Mouse (Mus musculus) lung, embryonic 15.5 days (tissue): ENCODE results near the gene Ambra1. TPM values are rescaled to one million over a fixed set of nuclear protein-coding genes. Genes with fewer than 3 reads are reported as not detected.

Source experiments
- ATAC-seq: fragments of 200-750 bp; cut with Nextera tagmentation; 2 replicates; pipeline ENCODE4 v1.8.0; 2017; ENCODE audit warnings: moderate number of reproducible peaks, borderline replicate concordance; ENCODE audit not compliant: low FRiP score, low TSS enrichment; ENCODE audit errors: extremely low read depth
- H3K27ac ChIP-seq: fragments of 300-500 bp; sonication (generic); 2 replicates; pipeline ENCODE4 v1.5.1; 2015; ENCODE audit warnings: moderate library complexity, mild to moderate bottlenecking, inconsistent platforms
- H3K27me3 ChIP-seq: fragments of 300-500 bp; sonication (generic); 2 replicates; pipeline ENCODE4 v1.6.1; 2015; ENCODE audit warnings: inconsistent platforms
- H3K36me3 ChIP-seq: fragments of 300-500 bp; sonication (generic); 2 replicates; pipeline ENCODE4 v1.6.1; 2015; ENCODE audit warnings: inconsistent platforms
- H3K4me1 ChIP-seq: fragments of 300-500 bp; sonication (generic); 2 replicates; pipeline ENCODE4 v1.6.1; 2015; ENCODE audit warnings: inconsistent platforms
- H3K4me2 ChIP-seq: fragments of 300-500 bp; sonication (generic); 2 replicates; pipeline ENCODE4 v1.6.1; 2015; ENCODE audit warnings: inconsistent platforms, mild to moderate bottlenecking, moderate library complexity
- H3K4me3 ChIP-seq: fragments of 300-500 bp; sonication (generic); 2 replicates; pipeline ENCODE4 v1.5.1; 2015; ENCODE audit warnings: mild to moderate bottlenecking, inconsistent platforms
- H3K9ac ChIP-seq: fragments of 300-500 bp; sonication (generic); 2 replicates; pipeline ENCODE4 v1.6.1; 2015; ENCODE audit warnings: inconsistent platforms
- H3K9me3 ChIP-seq: fragments of 300-500 bp; sonication (generic); 2 replicates; pipeline ENCODE4 v1.6.1; 2016; ENCODE audit warnings: inconsistent platforms
- WGBS: fragments of 180-500 bp; shearing (Covaris S2); methylation state at CpG from one replicate; pipeline ENCODE4 v1.1.7; 2015; 5-methylcytosine and 5-hydroxymethylcytosine counted together
- polyA plus RNA-seq: library from polyadenylated mRNA; unstranded; fragments of >200 nt; fragmentation: Nextera tagmentation; extraction: Ambion mirVana; gene quantifications from 2 replicates; pipeline ENCODE4 v1.2.1, GENCODE M21; 2015

Ambra1 gene
- 14.3 and 16.4 TPM in 2 replicates for polyA plus RNA-seq

DNA sequence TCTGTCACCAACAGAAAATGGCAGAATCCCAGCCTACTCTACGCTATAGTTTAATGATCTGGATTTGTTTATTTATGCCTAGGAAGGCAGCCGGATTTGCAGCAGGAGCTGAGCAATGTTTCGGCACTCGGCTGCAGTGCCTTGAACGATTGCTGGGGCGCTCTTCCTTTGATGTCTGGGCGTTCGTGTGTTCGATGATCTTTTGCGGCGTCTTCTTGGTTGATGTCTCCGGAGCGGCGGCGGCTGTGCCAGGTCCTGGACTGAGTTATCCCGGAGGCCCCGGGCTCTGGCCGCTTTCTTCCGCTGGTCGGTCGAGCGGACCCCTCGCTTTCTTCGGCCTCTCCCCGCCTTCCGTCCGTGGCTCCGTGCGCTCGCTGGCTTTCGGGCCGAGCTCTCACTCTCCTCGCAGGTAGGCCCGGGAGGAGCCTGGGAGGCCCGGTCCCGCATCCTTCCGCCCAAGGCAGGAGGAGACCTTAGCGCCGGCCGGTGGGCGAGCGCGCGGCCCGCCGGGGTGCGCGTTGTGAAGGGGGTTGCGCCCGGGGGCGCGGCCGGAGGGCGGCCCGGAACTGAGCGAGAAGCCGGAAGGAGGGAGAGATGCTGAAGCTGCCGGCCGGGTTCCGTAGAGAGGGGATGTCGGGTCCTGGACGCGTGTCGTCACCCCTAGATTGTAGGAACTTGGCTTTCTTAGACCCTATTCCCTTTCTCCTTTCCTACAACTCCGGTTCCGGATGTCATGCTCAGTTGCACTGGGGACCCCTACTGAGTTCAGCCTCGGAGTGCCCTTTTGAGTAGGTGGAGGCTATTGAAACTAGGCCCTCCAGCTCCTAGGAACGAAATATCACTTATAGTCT lies at the start of gene Ambra1:
Gene Ambra1 (plus strand): TSS at position 164 of the 851 bp plus-strand sequence.
- Histone ChIP-seq H3K4me3 (peak within 1 kb of the TSS; percentile 93), H3K27ac (peak within 1 kb of the TSS; percentile 94), H3K4me2 (peak within 1 kb of the TSS; percentile 75), H3K4me1 (peaks cover 4% of the 10 kb centered on the region; the same call in 1 of the 2 replicates), H3K9ac (peak within 1 kb of the TSS; percentile 89), H3K27me3 (no peaks in the 10 kb centered on the region), H3K36me3 (no peaks in the 10 kb centered on the region), H3K9me3 (no peaks in the 10 kb centered on the region)
- ATAC-seq: peak; percentile 87
- 1% methylated on average over 68 of the region's 68 CpGs for WGBS

DNA sequence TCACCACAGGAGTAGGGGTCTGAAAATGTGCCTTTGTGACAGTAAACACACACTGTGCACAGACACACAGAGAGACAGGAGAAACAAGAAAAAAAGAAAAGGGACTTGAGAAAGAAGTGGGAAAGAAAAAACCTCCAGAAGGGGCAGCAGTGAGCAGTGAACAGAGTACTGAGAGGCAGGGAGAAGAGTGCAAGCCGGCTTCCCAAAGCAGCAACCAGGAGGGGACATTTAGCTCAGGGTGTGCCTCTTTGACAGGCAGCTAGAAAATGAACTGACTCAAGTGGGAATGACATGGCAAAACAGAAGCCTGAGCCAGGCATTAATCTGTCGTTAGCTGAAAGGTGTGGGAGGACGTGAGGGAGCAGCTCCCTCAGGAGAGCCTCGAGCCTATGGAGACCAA lies 47.1 kb upstream of the Ambra1 start:
- Histone ChIP-seq H3K9me3 (no peaks in the 10 kb centered on the region), H3K36me3 (peaks cover 27% of the 10 kb centered on the region), H3K4me2 (no peak overlapping the region), H3K4me3 (no peak overlapping the region), H3K9ac (no peak overlapping the region), H3K27ac (no peak overlapping the region), H3K4me1 (no peaks in the 10 kb centered on the region), H3K27me3 (no peaks in the 10 kb centered on the region)
- WGBS: 55% methylated on average over 4 of the region's 4 CpGs
- no peak for ATAC-seq

DNA sequence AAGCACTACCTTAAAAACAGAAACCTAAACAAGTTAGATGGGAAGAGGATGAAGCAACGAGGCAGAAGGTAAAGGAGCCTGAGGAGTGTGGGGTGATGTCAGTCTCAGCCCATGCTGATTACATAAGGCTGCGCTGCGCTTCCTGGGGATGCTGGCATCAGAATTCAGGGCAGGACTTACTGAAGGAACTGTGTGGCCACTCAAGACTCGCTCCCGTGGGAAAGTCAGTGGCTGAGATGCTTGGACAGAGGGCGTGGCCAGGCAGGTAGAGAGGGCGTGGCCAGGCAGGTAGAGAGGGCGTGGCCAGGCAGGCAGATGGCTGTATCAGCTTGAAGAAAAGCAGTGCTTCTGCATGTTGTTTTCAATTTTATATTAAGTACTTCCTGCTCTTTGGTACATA lies 46.0 kb upstream of the Ambra1 start:
- no peak for ATAC-seq

DNA sequence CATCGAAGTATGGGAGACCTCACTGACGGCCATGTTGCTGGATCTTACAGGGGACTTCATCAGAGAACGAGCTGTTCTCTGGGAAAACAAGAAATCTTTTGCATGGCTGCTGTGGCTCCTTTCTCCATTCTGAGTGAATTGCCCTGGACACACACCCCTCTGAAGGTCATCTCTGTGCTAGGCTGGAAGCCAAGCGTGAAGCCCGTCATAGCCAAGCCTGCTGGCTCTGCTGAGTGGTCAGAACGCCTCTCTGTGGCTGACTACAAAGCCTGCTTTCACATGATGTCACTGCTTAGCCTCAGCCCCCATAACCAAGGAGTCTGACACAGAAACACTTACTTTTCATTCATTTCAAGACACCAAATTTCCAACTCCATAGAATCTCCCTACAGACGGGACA lies 40.5 kb upstream of the Ambra1 start:
- no peaks in the 10 kb centered on the region for H3K9me3 ChIP-seq
- 82% methylated on average over 7 of the region's 7 CpGs for WGBS
- no peak overlapping the region for H3K9ac ChIP-seq
- H3K36me3 ChIP-seq: peaks cover 14% of the 10 kb centered on the region; the same call in 1 of the 2 replicates
- no peak overlapping the region for H3K27ac ChIP-seq
- no peak overlapping the region for H3K4me3 ChIP-seq
- H3K4me1 ChIP-seq: no peaks in the 10 kb centered on the region
- H3K4me2 ChIP-seq: no peak overlapping the region
- no peak for ATAC-seq
- no peaks in the 10 kb centered on the region for H3K27me3 ChIP-seq

More for the DNA sequence above, 46.0 kb upstream of the Ambra1 start:
- H3K27me3 ChIP-seq: no peaks in the 10 kb centered on the region
- no peak overlapping the region for H3K4me3 ChIP-seq
- 66% methylated on average over 8 of the region's 8 CpGs for WGBS
- no peak overlapping the region for H3K4me2 ChIP-seq
- no peak overlapping the region for H3K27ac ChIP-seq
- H3K9me3 ChIP-seq: no peaks in the 10 kb centered on the region
- no peaks in the 10 kb centered on the region for H3K4me1 ChIP-seq
- H3K36me3 ChIP-seq: peaks cover 24% of the 10 kb centered on the region
- no peak overlapping the region for H3K9ac ChIP-seq

DNA sequence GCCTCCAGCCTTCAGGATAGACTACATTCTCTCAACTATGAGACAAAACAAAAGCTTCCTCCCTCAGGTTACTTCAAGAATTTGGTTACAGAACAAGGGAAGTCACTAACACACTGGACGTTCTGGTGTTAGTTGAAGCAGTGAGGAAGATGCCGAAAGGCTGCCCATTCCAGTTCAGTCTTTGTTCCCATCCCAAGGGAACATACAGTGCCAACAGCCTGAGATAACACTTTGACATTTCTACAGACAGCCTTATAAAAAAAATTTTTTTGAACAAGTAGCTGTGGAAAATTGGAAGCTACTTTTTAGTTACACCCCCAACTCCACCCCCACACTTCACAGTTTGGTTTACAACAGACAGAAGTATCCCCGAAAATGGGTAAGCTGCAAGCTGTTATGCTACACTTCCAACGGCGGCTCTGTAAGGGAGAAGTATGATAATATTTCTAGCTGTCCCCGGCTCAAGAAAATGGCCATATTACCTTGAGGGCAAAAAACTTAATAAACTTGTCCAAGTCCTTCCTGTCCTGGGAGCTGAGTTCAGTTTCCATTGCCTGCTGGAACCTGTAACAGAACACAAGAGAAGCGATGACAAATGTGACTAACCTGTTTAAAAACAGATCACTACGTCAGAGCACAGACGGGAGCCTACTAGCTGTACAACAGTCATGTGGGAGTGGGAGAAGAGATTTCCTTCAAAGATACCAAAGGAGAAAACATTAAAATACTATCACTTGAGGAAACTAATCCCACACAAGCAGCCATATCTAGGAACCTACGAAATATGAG lies 34.3 kb upstream of the Ambra1 start:
- Histone ChIP-seq H3K9ac (no peak overlapping the region), H3K27ac (no peak overlapping the region), H3K9me3 (no peaks in the 10 kb centered on the region), H3K27me3 (no peaks in the 10 kb centered on the region), H3K4me1 (no peaks in the 10 kb centered on the region), H3K4me3 (no peak overlapping the region), H3K4me2 (no peak overlapping the region), H3K36me3 (no peaks in the 10 kb centered on the region)
- WGBS: 81% methylated on average over 10 of the region's 10 CpGs
- no peak for ATAC-seq

DNA sequence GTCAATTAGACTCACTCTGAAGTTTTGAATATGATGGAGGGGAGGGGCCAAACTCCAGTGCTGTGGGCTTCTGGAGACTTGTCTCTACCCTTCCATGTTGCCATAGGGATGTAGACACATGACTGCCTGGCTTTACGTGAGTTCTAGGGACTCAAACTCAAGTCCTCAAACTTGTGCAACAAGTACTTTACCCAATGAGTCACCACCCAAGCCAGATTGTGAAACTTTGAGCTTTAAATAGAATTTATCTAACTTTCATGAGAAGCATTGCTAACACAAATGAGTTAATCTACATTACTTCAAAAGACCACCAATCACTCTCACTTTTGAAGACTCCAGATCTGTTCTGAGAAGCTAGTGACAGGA lies 33.7 kb upstream of the Ambra1 start:
- H3K9me3 ChIP-seq: no peaks in the 10 kb centered on the region
- H3K4me1 ChIP-seq: no peaks in the 10 kb centered on the region
- H3K4me3 ChIP-seq: no peak overlapping the region
- H3K9ac ChIP-seq: no peak overlapping the region
- H3K36me3 ChIP-seq: no peaks in the 10 kb centered on the region
- H3K4me2 ChIP-seq: no peak overlapping the region
- no peak for ATAC-seq
- 57% methylated on average over 1 of the region's 1 CpGs for WGBS
- no peaks in the 10 kb centered on the region for H3K27me3 ChIP-seq
- H3K27ac ChIP-seq: no peak overlapping the region

DNA sequence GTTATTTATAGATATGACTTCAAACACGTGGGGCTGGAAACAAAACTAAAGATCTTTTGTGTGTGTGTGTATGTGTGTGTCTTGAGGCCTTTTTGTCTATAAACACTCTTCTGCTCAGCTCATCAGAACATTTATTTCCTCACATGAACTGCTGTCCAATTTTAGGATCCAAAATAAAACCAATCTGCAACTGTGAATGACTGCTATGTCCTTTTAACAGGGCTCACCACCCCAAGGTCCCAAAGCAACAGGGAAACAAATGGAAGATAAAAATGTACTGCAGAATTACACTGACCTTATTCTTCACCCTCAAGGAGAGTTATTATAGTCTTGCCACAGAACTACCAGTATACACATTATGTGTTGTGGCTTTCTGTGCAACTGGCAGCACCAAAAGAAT lies 30.7 kb upstream of the Ambra1 start:
- 56% methylated on average over 1 of the region's 1 CpGs for WGBS
- H3K4me3 ChIP-seq: no peak overlapping the region
- no peaks in the 10 kb centered on the region for H3K4me1 ChIP-seq
- no peak overlapping the region for H3K9ac ChIP-seq
- no peaks in the 10 kb centered on the region for H3K27me3 ChIP-seq
- H3K9me3 ChIP-seq: no peaks in the 10 kb centered on the region
- H3K36me3 ChIP-seq: no peaks in the 10 kb centered on the region
- H3K27ac ChIP-seq: no peak overlapping the region
- no peak overlapping the region for H3K4me2 ChIP-seq
- ATAC-seq: no peak

DNA sequence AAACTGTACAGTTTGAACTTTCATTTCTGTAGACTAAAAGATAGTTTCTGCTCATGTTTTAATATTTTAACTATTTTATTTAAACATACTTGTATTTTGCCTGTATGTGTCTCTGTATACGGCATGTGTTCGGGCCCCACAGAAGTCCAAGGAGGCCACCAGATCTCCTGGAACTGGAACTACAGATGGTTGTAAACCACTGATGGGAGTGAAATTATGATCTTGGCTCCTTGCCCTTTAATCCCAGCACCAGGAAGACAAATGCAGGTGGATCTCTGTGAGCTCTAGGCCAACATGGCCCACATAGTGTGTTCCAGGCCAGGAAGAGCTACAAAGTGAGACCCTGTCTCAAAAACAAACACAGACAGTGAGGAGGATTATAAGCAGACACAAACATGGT lies 28.6 kb upstream of the Ambra1 start:
- no peaks in the 10 kb centered on the region for H3K9me3 ChIP-seq

DNA sequence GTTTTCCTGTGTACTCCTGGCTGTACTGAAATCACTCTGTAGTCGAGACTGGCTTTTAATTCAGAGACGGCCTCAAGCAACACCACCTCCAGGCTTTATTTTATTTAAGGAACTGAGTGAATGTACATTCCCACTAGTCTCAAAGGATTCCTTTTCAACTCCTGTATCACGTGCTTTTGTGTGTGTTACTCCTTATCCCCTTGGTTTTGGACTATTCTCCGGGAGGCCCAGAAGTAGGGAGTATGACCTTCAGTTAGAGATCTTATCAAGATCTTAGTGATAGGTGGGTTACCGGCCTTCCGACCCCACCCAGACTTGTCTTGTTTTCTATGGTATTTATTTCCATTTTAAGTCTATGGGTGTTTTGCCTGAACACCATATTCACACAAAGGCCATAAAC lies 24.2 kb upstream of the Ambra1 start:
- Histone ChIP-seq H3K4me1 (peaks cover 12% of the 10 kb centered on the region), H3K4me3 (no peak overlapping the region), H3K4me2 (no peak overlapping the region), H3K36me3 (no peaks in the 10 kb centered on the region), H3K27ac (no peak overlapping the region), H3K9ac (no peak overlapping the region), H3K9me3 (no peaks in the 10 kb centered on the region), H3K27me3 (no peaks in the 10 kb centered on the region)
- no peak for ATAC-seq
- 78% methylated on average over 6 of the region's 6 CpGs for WGBS

More for the DNA sequence above, 28.6 kb upstream of the Ambra1 start:
- H3K4me3 ChIP-seq: no peak overlapping the region
- H3K9ac ChIP-seq: no peak overlapping the region
- no peaks in the 10 kb centered on the region for H3K27me3 ChIP-seq
- H3K4me2 ChIP-seq: no peak overlapping the region
- no peak for ATAC-seq
- no peaks in the 10 kb centered on the region for H3K36me3 ChIP-seq
- WGBS: 99% methylated on average over 2 of the region's 2 CpGs
- no peak overlapping the region for H3K27ac ChIP-seq
- no peaks in the 10 kb centered on the region for H3K4me1 ChIP-seq

DNA sequence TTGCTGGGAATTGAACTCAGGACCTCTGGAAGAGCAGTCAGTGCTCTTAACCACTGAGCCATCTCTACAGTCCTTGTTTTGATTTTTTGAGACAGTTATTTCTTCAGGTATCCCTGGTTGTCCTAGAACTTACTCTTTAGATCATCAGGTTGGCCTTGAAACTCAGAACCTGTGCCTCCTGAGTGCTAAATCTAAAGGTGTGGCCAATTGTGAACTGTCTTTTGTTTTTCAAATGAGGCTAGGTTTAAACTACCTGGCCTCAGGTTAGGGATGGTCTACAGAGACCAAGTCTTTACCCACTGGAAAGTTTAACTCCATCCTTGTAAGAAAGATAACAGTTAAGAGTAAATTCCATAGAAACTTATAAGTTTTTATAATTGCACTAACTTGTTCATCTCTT lies 23.5 kb upstream of the Ambra1 start:
- H3K4me1 ChIP-seq: peaks cover 15% of the 10 kb centered on the region
- H3K27ac ChIP-seq: no peak overlapping the region
- no peaks in the 10 kb centered on the region for H3K9me3 ChIP-seq
- no peaks in the 10 kb centered on the region for H3K27me3 ChIP-seq
- no peak overlapping the region for H3K9ac ChIP-seq
- H3K36me3 ChIP-seq: no peaks in the 10 kb centered on the region
- H3K4me3 ChIP-seq: no peak overlapping the region
- ATAC-seq: no peak
- no peak overlapping the region for H3K4me2 ChIP-seq

DNA sequence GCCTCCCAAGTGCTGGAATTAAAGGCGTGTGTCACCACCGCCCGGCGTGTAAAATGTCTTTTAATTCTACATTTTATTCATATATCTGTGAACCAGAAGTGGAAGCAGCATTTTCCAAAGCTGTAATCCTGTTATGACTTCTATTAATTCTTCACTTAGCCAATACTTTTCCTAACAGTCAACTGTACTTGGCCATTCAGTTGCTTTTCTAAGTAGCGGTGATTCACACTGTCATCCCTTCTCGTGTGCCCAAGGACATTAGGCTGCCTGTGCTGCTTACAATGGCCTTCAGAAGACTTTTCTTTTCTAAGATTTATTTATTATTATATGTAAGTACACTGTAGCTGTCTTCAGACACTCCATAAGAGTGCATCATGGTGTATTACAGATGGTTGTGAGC lies 21.6 kb upstream of the Ambra1 start:
- Histone ChIP-seq H3K4me3 (no peak overlapping the region), H3K36me3 (no peaks in the 10 kb centered on the region), H3K27ac (no peak overlapping the region), H3K27me3 (no peaks in the 10 kb centered on the region), H3K4me1 (peaks cover 18% of the 10 kb centered on the region), H3K4me2 (no peak overlapping the region), H3K9me3 (no peaks in the 10 kb centered on the region), H3K9ac (no peak overlapping the region)
- no peak for ATAC-seq
- 90% methylated on average over 6 of the region's 6 CpGs for WGBS
